Mouse (Mus musculus) cerebellum, adult 2 months (tissue): Measurements from ENCODE around the gene Cib3.

Experiments
- CTCF ChIP-seq: fragments of 200-500 bp; IDR thresholded peaks from 2 replicates; pipeline ENCODE4 v1.5.1; 2011; ENCODE audit warnings: low read depth, mild to moderate bottlenecking, control low read depth, low read length, moderate library complexity, borderline replicate concordance; ENCODE audit not compliant: insufficient read depth
- POLR2A ChIP-seq: fragments of 200-500 bp; IDR thresholded peaks from 2 replicates; pipeline ENCODE4 v1.6.1; 2011; ENCODE audit warnings: low read length, control low read depth, borderline replicate concordance; ENCODE audit not compliant: insufficient read depth

DNA sequence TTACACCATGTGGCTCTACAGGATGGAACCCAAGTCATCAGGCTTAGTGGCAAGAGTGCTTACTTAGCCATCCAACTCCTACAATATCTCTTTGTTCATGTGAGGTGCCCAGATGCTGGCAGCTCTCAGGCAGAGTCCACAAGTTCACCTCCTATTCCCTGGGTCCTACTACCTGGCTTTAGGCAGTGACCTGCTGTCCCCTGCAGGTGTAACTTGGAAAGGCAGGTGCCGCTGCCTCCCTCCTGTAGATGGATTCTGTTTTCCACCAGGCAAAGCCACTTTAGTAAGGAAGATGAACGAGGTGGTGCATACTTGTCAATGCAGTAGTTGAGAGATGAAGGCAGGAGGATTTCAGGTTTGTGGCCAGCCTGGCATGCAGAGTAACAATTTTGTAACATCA lies 2.4 kb upstream of the Cib3 start:
- TF ChIP-seq CTCF (no peak), POLR2A (no peak)
